Mouse (Mus musculus) activated CD4-positive, CD25-positive, alpha-beta regulatory T cell, adult 9 weeks (primary cell): ENCODE measurements around the gene Gm13696. TPM values are rescaled to one million over a fixed set of nuclear protein-coding genes. Genes with fewer than 3 reads are reported as not detected.

Experiments used
- polyA plus RNA-seq: library from polyadenylated mRNA; unstranded; fragments of 100-300 nt; shearing (Covaris generic); gene quantifications from one replicate; pipeline ENCODE4 v1.2.1, GENCODE M21; 2017

Gm13696 gene
- polyA plus RNA-seq: not detected

GRCm38 (mm10) chr2:83972823-83973222 is at the start of gene Gm13696:
Gene Gm13696, plus strand, starts transcription at chr2:83973123.

DNA sequence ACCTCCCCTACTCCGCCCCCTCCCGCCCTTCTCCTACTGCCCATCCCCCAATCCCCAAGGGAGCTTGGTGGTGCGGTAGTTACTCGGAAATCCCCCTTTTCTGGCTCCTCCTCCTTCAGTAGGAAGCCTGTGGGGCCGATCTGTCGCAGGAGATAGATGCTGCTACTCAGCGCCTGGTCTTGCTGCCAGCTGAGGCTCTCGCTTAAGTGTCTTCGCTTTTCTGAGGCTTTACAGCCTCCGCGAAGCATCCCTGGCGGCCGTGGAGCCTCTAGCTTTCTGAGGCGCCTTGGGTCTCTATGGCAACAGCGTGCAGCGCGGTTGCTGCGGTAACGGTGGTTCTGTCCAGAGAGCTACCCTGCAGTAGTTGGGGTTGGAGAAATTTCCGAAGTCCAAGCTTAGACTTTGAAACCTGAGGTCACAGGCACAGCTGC is 32.0 kb upstream of the Gm13696 start, which contains the start of gene Zswim2:
TSS of gene Zswim2 (minus strand) at position 298 of the 431 bp plus-strand sequence.

GRCm38 (mm10) chr2:83955393-83955792 is 17.5 kb upstream of the Gm13696 start, which contains the start of gene Gm13698:
Gene Gm13698, plus strand, starts transcription at chr2:83955693.

DNA sequence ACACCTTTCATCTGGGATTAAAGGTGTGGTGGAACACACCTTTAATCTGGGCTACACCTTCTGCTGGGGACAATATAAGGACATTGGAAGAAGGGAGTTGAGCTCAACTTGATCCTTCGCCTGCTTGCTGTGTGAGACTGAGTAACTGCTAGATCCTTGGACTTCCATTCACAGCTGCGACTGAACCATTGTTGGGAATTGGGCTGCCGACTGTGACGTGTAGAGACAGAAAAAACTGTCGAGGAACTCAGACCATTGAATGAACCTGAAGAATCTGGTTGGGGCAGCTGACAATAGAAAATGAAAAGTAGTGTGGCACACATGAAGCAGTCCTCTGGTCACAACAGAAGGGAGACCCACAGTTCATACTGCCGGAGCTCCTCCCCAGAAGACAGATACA is 11.7 kb upstream of the Gm13696 start, which contains the start of gene Gm13693:
TSS of gene Gm13693 (plus strand) at position 301 of the 400 bp plus-strand sequence.

GRCm38 (mm10) chr2:83967013-83967412 is 5.9 kb upstream of the Gm13696 start, which contains the start of gene Gm13695:
Gene Gm13695, plus strand, starts transcription at chr2:83967313.

GRCm38 (mm10) chr2:83978633-83979032 is 5.7 kb downstream of the Gm13696 start, which contains the start of gene Gm13694:
Gene Gm13694, plus strand, starts transcription at chr2:83978933.

DNA sequence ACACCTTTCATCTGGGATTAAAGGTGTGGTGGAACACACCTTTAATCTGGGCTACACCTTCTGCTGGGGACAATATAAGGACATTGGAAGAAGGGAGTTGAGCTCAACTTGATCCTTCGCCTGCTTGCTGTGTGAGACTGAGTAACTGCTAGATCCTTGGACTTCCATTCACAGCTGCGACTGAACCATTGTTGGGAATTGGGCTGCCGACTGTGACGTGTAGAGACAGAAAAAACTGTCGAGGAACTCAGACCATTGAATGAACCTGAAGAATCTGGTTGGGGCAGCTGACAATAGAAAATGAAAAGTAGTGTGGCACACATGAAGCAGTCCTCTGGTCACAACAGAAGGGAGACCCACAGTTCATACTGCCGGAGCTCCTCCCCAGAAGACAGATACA is 11.5 kb downstream of the Gm13696 start, which contains the start of gene Gm13697:
TSS of gene Gm13697 (plus strand) at position 301 of the 400 bp plus-strand sequence.

GRCm38 (mm10) chr2:83990253-83990652 is 17.3 kb downstream of the Gm13696 start, which contains the start of gene Gm13691:
Gene Gm13691, plus strand, starts transcription at chr2:83990553.

Other genes starting within 250 kb of the Gm13696 start
- gene Itgav, start 248.7 kb upstream of the Gm13696 start, polyA plus RNA-seq: 16.6 TPM
- 0.05 TPM for gene Fam171b, start 160.5 kb upstream of the Gm13696 start, polyA plus RNA-seq
- gene Zswim2, start 31.9 kb upstream of the Gm13696 start, polyA plus RNA-seq: not detected
- gene Gm13698, start 17.4 kb upstream of the Gm13696 start, polyA plus RNA-seq: not detected
- not detected for gene Gm13693, start 11.6 kb upstream of the Gm13696 start, polyA plus RNA-seq
- gene Gm13695, start 5.8 kb upstream of the Gm13696 start, polyA plus RNA-seq: not detected
- gene Gm13694, start 5.8 kb downstream of the Gm13696 start, polyA plus RNA-seq: not detected
- not detected for gene Gm13697, start 11.6 kb downstream of the Gm13696 start, polyA plus RNA-seq
- not detected for gene Gm13691, start 17.4 kb downstream of the Gm13696 start, polyA plus RNA-seq